Mouse (Mus musculus): Measurements from ENCODE around the gene Pik3ca.
A peak's percentile ranks its signal among the peaks of the same experiment; 100 is the strongest.

- peak; percentile 85 for TF ChIP-seq CTCF (IDR thresholded peaks at IDR 0.05; ENCODE audit: control insufficient read depth, insufficient read depth, low read length)
- peak; percentile 21; the same call in 1 of the 2 replicates for TF ChIP-seq POLR2A (IDR thresholded peaks at IDR 0.05; ENCODE audit: borderline replicate concordance, control insufficient read depth, low read depth, low read length)
These were observed 113.1 kb downstream of the Pik3ca start for GRCm38 (mm10) chr3:32510375-32511190.
